ENCODE assay signal across 21 mouse cellular contexts in genomic region chrX:17607668-17608067, GRCm38 (mm10). TPM values are rescaled to one million over a fixed set of nuclear protein-coding genes. Genes with fewer than 3 reads are reported as not detected.
DNase-seq lines count a peak whose midpoint lies in the region; ATAC-seq and TF ChIP-seq lines count a peak whose summit lies in the region.
"Had no signal": no experiment of that assay in that cellular context is flagged by ENCODE, and none has a peak within 500 bp of the region (broad histone marks: within the 10 kb centered on the region; RNA-seq: fewer than 3 reads in every experiment).

No protein-coding gene starts in this region.

- ATAC-seq in lung, postnatal 0 days, result peak; percentile 50
- ATAC-seq: forebrain, embryonic 14.5 days; forebrain, embryonic 16.5 days had no signal

- no peak overlapping the region for H3K4me3 ChIP-seq in lung, postnatal 0 days (ENCODE audit: low read depth, low read length)
- H3K4me3 ChIP-seq: embryonic facial prominence, embryonic 13.5 days; embryonic facial prominence, embryonic 15.5 days; erythroblast, embryonic 14.5 days; forebrain, embryonic 10.5 days; forebrain, embryonic 12.5 days had no signal

- H3K27me3 ChIP-seq in lung, postnatal 0 days (replicated peaks; ENCODE audit: insufficient read depth, low read length), result no peaks in the 10 kb centered on the region
- H3K27me3 ChIP-seq: embryonic facial prominence, embryonic 13.5 days; embryonic facial prominence, embryonic 15.5 days; forebrain, embryonic 12.5 days had no signal

- WGBS in lung, postnatal 0 days, result 70% methylated on average over 3 of the region's 3 CpGs

- H3K9ac ChIP-seq in lung, postnatal 0 days (replicated peaks; ENCODE audit: low read depth), result no peak overlapping the region
- H3K9ac ChIP-seq: embryonic facial prominence, embryonic 13.5 days; embryonic facial prominence, embryonic 15.5 days; forebrain, embryonic 12.5 days had no signal

- no peaks in the 10 kb centered on the region for H3K4me1 ChIP-seq in lung, postnatal 0 days (ENCODE audit: insufficient read depth, low read depth, low read length)
- H3K4me1 ChIP-seq: embryonic facial prominence, embryonic 13.5 days; embryonic facial prominence, embryonic 15.5 days; forebrain, embryonic 10.5 days; forebrain, embryonic 12.5 days had no signal

- DNase-seq in lung, postnatal 0 days (ENCODE audit: low spot score), result peak; percentile 11
- no peak for DNase-seq in lung, adult 18-20 months
- peak; percentile 5 for DNase-seq in ZHBTc4 (ENCODE audit: low read depth, low spot score)
- DNase-seq in left cerebral cortex, postnatal 36 days (ENCODE audit: low spot score in 2 of 2), result no peak
- DNase-seq in cerebellum, postnatal 25 days, result no peak
- DNase-seq: adrenal gland, adult 2 months; adrenal gland, postnatal 10 days; adrenal gland, postnatal 25 days; cerebellum, adult 11-12 months; cerebellum, adult 2 months; cerebellum, adult 9-10 months; cerebellum, postnatal 10 days; cerebellum, postnatal 36 days; embryo, embryonic 11 days had no signal

- intact Hi-C loops in left cerebral cortex, postnatal 36 days (cut with DNase I), result no loop called here

- no peaks in the 10 kb centered on the region for H3K36me3 ChIP-seq in lung, postnatal 0 days (ENCODE audit: insufficient read depth, low read length)
- H3K36me3 ChIP-seq: embryonic facial prominence, embryonic 13.5 days; embryonic facial prominence, embryonic 15.5 days; forebrain, embryonic 10.5 days; forebrain, embryonic 12.5 days had no signal

- no peak for TF ChIP-seq CTCF in lung, postnatal 0 days (IDR thresholded peaks at IDR 0.05)

- no peak overlapping the region for H3K27ac ChIP-seq in lung, postnatal 0 days (ENCODE audit: low read length)
- H3K27ac ChIP-seq: embryonic facial prominence, embryonic 13.5 days; embryonic facial prominence, embryonic 15.5 days; forebrain, embryonic 10.5 days; forebrain, embryonic 12.5 days had no signal

- TF ChIP-seq EP300 in lung, postnatal 0 days (IDR thresholded peaks at IDR 0.05), result no peak

- no peak overlapping the region for H3K4me2 ChIP-seq in lung, postnatal 0 days (replicated peaks; ENCODE audit: low read depth, low read length)
- H3K4me2 ChIP-seq: embryonic facial prominence, embryonic 13.5 days; embryonic facial prominence, embryonic 15.5 days; forebrain, embryonic 12.5 days had no signal

- H3K9me3 ChIP-seq in lung, postnatal 0 days (ENCODE audit: low read length), result no peaks in the 10 kb centered on the region
- H3K9me3 ChIP-seq: embryonic facial prominence, embryonic 13.5 days; embryonic facial prominence, embryonic 15.5 days; forebrain, embryonic 10.5 days; forebrain, embryonic 12.5 days had no signal

RNA-seq across cellular contexts. Expression of gene Fundc1, which starts 35.5 kb away (rescaled TPM):
- polyA plus RNA-seq in lung, postnatal 0 days (2015; fragmentation: Nextera tagmentation; extraction: Ambion mirVana), result 50.5 and 56.0 TPM in 2 replicates
- 10 to 100 TPM; 37.3 to 43.0 TPM for total RNA-seq in left cerebral cortex, postnatal 36 days (2021)

Comparison
In these comparisons a context has a peak if more than half of its experiments do, and no peak if none do; other contexts are left out.
1. DNase-seq: peak in lung, postnatal 0 days (single experiment) and ZHBTc4 (single experiment); none in lung, adult 18-20 months (0 of 2), left cerebral cortex, postnatal 36 days (0 of 2) and cerebellum, postnatal 25 days (0 of 2).